Mouse (Mus musculus): ENCODE measurements around the gene Wdr90. TPM values are rescaled to one million over a fixed set of nuclear protein-coding genes. Genes with fewer than 3 reads are reported as not detected.
A peak's percentile ranks its signal among the peaks of the same experiment; 100 is the strongest.

The Wdr90 gene
- polyA plus RNA-seq, 1 experiment from 2014 or later: 21.3 TPM

DNA sequence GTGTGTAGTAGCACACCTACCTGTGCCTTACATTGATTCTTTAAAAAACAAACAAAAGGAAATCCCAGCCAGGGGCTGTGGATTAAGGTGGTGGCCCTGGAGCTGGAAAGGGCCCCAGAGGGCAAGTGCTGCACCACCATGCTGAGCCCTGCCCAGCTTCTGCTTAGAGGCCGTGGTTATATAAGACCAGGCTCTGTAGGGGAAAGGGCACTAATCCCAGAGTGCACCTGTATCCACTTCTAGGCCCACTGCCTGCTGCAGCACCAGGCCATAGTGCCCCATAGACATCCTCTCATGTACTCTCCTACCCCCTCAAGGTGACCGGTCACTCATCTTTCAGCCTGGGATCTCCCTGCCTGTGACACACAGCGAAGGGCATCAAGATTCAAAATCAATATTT is 4.9 kb upstream of the Wdr90 start:
- no peaks in the 10 kb centered on the region for H3K9me3 ChIP-seq
- no peak overlapping the region for H3K9ac ChIP-seq
- H3K27ac ChIP-seq: no peak overlapping the region
- H3K27me3 ChIP-seq: no peaks in the 10 kb centered on the region
- peaks cover 17% of the 10 kb centered on the region for H3K4me1 ChIP-seq
- 94% methylated on average over 3 of the region's 3 CpGs for WGBS
- no peaks in the 10 kb centered on the region for H3K36me3 ChIP-seq
- no peak overlapping the region for H3K4me2 ChIP-seq
- ATAC-seq (ENCODE audit: insufficient number of reproducible peaks, low FRiP score, low TSS enrichment, low read depth): no peak
- H3K4me3 ChIP-seq: no peak overlapping the region

DNA sequence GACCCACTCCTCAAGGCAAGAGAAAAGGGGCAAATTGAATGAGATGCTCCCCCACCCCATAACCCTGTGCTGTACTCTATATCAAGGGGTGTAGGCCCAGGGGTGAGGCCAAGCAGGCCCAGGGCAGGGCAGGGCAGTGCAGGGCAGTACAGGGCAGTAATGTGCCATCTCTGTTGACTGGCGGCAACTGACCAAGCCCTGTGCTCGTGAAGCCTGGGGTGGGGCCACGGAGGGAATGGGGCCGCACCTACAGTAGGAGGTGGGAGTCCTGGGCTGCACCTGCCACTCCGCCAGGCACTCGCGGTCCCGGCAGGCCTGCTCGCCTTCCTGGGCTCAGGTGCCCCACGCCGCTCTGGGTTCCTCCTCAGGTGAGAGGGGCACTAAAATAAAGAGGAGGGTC is 4.0 kb upstream of the Wdr90 start:
- WGBS: 85% methylated on average over 11 of the region's 11 CpGs
- ATAC-seq (ENCODE audit: insufficient number of reproducible peaks, low FRiP score, low TSS enrichment, low read depth): no peak
- Histone ChIP-seq H3K36me3 (no peaks in the 10 kb centered on the region), H3K4me3 (no peak overlapping the region), H3K27ac (no peak overlapping the region), H3K27me3 (no peaks in the 10 kb centered on the region), H3K9ac (no peak overlapping the region), H3K4me2 (no peak overlapping the region), H3K4me1 (peaks cover 26% of the 10 kb centered on the region), H3K9me3 (no peaks in the 10 kb centered on the region)

GRCm38 (mm10) chr17:25864311-25864710 is 3.0 kb upstream of the Wdr90 start:
- no peak overlapping the region for H3K4me2 ChIP-seq
- H3K4me1 ChIP-seq: peaks cover 28% of the 10 kb centered on the region
- no peak overlapping the region for H3K9ac ChIP-seq
- no peak for ATAC-seq (ENCODE audit: insufficient number of reproducible peaks, low FRiP score, low TSS enrichment, low read depth)
- no peaks in the 10 kb centered on the region for H3K27me3 ChIP-seq
- no peak overlapping the region for H3K4me3 ChIP-seq
- H3K9me3 ChIP-seq: no peaks in the 10 kb centered on the region
- no peak overlapping the region for H3K27ac ChIP-seq
- 90% methylated on average over 14 of the region's 14 CpGs for WGBS
- H3K36me3 ChIP-seq: no peaks in the 10 kb centered on the region

- 86% methylated on average over 6 of the region's 6 CpGs for WGBS
Measured at GRCm38 (mm10) chr17:25863681-25864080, 2.4 kb upstream of the Wdr90 start.

DNA sequence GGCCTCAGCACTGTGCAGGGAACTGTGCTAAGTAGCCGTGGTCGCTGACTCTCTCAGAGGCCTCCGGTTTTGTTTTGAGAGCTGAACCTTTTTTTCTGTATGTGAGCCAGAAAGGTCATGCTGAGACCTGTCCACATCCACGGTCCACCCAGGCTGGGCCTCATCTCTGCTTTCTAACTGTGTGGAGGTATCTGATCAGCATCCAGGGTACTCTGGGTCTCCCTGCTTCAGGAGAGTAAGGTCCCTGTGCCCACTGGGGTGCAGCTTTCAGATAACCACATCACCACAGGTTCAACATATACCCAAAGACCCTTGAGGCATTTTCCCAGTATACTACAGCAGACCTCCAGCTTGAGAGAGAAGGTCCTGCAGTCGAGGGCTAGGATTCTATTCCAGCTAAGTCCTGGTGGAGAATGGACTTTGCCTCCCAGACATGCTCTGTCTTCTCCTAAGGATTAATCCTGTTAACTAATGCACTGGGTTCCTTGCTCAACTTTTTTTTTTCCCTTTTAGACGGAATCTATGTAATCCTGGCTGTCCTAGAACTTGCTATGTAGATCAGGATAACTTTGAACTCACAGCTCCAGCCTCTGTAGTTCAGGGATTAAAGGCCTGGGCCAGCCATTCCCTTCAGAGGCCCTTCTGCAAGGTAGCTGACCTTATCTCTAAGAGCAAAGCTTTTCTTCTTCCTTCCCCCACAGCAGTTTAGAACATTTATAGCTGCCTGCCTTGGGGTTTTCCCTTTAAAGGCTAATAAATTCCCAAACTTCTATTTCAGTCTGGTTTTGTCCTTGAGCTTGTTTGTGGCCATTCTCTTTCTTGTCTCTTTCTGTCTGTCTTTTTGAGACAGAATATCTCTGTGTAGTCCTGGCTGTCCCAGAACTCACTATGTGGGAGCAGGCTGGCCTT is 657 bp upstream of the Wdr90 start:
- no peaks in the 10 kb centered on the region for H3K27me3 ChIP-seq
- ATAC-seq (ENCODE audit: insufficient number of reproducible peaks, low FRiP score, low TSS enrichment, low read depth): no peak
- H3K4me3 ChIP-seq: peak overlapping the region; percentile 64
- H3K27ac ChIP-seq: peak overlapping the region; percentile 87
- WGBS: 10% methylated on average over 6 of the region's 6 CpGs
- no peaks in the 10 kb centered on the region for H3K9me3 ChIP-seq
- no peaks in the 10 kb centered on the region for H3K36me3 ChIP-seq
- H3K4me1 ChIP-seq: peaks cover 11% of the 10 kb centered on the region
- H3K9ac ChIP-seq: peak overlapping the region; percentile 71
- peak overlapping the region; percentile 81 for H3K4me2 ChIP-seq

More at GRCm38 (mm10) chr17:25863681-25864080, 2.4 kb upstream of the Wdr90 start:
- no peaks in the 10 kb centered on the region for H3K36me3 ChIP-seq
- H3K4me1 ChIP-seq: peaks cover 23% of the 10 kb centered on the region
- H3K4me3 ChIP-seq: no peak overlapping the region
- no peaks in the 10 kb centered on the region for H3K27me3 ChIP-seq
- no peak overlapping the region for H3K4me2 ChIP-seq
- no peak overlapping the region for H3K9ac ChIP-seq
- ATAC-seq (ENCODE audit: insufficient number of reproducible peaks, low FRiP score, low TSS enrichment, low read depth): no peak
- H3K9me3 ChIP-seq: no peaks in the 10 kb centered on the region
- no peak overlapping the region for H3K27ac ChIP-seq

DNA sequence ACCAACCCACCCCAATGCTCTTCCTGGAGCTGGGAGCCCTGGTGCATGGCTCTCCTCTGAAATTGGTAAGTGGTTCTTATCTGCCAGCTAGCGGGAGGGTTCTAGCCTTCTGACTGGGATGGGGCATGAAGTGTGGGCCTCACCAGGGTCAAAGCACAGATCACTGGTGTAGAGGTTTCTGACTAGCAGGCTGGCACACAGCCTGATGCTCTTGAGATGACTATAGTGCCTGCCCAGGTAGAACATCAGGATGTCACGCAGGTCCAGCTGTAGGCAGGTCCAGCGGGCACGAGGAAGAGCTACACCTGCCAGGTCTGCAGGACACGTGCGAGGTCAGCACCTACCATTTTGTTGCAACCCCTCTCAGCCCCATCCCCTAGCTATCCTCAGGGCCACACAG is 1.1 kb downstream of the Wdr90 start:
- no peak overlapping the region for H3K27ac ChIP-seq
- H3K4me3 ChIP-seq: peak overlapping the region; percentile 64; the same call in 1 of the 2 replicates
- peaks cover 11% of the 10 kb centered on the region for H3K4me1 ChIP-seq
- WGBS: 86% methylated on average over 6 of the region's 6 CpGs
- H3K9ac ChIP-seq: no peak overlapping the region
- no peaks in the 10 kb centered on the region for H3K27me3 ChIP-seq
- peaks cover 3% of the 10 kb centered on the region; the same call in 1 of the 2 replicates for H3K36me3 ChIP-seq
- H3K4me2 ChIP-seq: peak overlapping the region; percentile 81
- H3K9me3 ChIP-seq: no peaks in the 10 kb centered on the region
- no peak for ATAC-seq (ENCODE audit: insufficient number of reproducible peaks, low FRiP score, low TSS enrichment, low read depth)

GRCm38 (mm10) chr17:25844396-25844901 is 16.9 kb downstream of the Wdr90 start, which contains the start of gene Rhot2:
Gene Rhot2, minus strand, starts transcription at chr17:25844851.
- Histone ChIP-seq H3K27me3 (no peaks in the 10 kb centered on the region), H3K9ac (peak within 1 kb of the TSS; percentile 68), H3K27ac (peak within 1 kb of the TSS; percentile 89), H3K4me1 (peaks cover 18% of the 10 kb centered on the region), H3K36me3 (peaks cover 64% of the 10 kb centered on the region), H3K4me3 (peak within 1 kb of the TSS; percentile 77), H3K4me2 (peak within 1 kb of the TSS; percentile 62), H3K9me3 (no peaks in the 10 kb centered on the region)
- under 1% methylated on average over 21 of the region's 21 CpGs for WGBS
- ATAC-seq (ENCODE audit: insufficient number of reproducible peaks, low FRiP score, low TSS enrichment, low read depth): peak; percentile 89

DNA sequence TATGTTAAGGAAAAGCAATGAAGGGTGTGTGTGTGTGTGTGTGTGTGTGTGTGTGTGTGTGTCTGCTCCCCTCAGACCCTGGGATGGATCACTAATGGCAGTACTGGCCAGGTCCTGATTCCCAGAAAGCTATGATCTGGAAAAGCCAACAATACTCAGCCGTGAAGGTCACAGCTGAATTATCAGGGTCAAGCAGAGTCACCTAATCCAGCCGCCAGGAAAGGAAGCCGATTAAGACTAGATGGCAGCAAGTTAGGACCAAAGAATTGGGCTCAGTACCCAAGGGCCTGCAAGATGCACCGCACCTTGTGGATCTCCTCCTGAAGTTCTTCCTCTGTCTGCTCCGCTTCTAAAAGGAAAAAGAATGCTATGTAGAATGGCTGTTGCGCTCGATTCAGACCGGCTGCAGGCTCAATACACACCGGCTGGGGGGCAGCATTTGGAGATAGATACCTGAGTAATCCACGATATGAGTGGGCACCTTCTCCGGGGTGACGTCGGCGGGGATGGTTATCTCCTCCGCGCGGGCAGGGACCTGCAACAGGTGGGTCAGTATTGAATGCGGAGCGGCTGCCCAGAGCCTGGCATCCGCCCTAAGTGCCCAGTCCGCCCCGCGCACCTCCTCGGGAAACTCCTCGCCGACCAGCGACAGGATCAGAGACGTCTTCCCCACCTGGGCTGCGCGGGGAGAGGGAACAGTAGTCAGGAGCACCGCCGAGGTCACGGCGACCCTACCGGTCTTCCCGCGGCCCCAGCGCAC is 17.5 kb downstream of the Wdr90 start:
- Histone ChIP-seq H3K9ac (peak overlapping the region; percentile 68), H3K36me3 (peaks cover 66% of the 10 kb centered on the region), H3K4me3 (peak overlapping the region; percentile 77), H3K27me3 (no peaks in the 10 kb centered on the region), H3K4me2 (peak overlapping the region; percentile 62), H3K27ac (peak overlapping the region; percentile 89), H3K9me3 (no peaks in the 10 kb centered on the region), H3K4me1 (peaks cover 18% of the 10 kb centered on the region)
- WGBS: 3% methylated on average over 35 of the region's 38 CpGs
- ATAC-seq (ENCODE audit: insufficient number of reproducible peaks, low FRiP score, low TSS enrichment, low read depth): 0 out of 2 replicates have a peak, but pooled peaks have one; percentile 1

DNA sequence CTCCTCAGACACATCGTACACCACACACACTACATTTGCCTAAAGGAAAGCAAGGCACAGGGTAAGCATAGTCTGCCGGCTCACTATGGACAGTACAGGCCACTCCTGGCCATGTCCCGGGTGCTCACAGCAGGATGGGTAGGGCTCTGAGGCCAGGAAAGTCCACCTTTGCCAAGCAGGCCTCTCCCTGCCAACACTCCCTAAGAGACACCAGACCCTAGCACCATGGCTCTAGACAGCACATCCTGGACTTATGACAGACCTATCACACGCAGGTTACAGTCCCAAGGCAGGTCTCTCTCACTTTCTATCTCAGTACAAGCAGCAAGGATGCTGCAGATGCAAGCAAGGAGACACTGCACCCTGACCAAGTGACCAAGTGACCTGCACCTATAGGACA is 18.2 kb downstream of the Wdr90 start:
- WGBS: 92% methylated on average over 4 of the region's 4 CpGs
- Histone ChIP-seq H3K9me3 (no peaks in the 10 kb centered on the region), H3K27me3 (no peaks in the 10 kb centered on the region), H3K4me1 (peaks cover 18% of the 10 kb centered on the region), H3K4me2 (peak overlapping the region; percentile 62), H3K36me3 (peaks cover 67% of the 10 kb centered on the region), H3K4me3 (peak overlapping the region; percentile 77), H3K27ac (no peak overlapping the region), H3K9ac (0 out of 2 replicates have a peak overlapping the region, but pooled peaks have one; percentile 68)
- ATAC-seq (ENCODE audit: insufficient number of reproducible peaks, low FRiP score, low TSS enrichment, low read depth): no peak

- no peaks in the 10 kb centered on the region for H3K27me3 ChIP-seq
- ATAC-seq (ENCODE audit: insufficient number of reproducible peaks, low FRiP score, low TSS enrichment, low read depth): no peak
- WGBS: 72% methylated on average over 3 of the region's 3 CpGs
- no peak overlapping the region for H3K27ac ChIP-seq
- no peaks in the 10 kb centered on the region for H3K9me3 ChIP-seq
- no peak overlapping the region for H3K4me3 ChIP-seq
- H3K36me3 ChIP-seq: peaks cover 65% of the 10 kb centered on the region
- no peak overlapping the region for H3K4me2 ChIP-seq
- H3K4me1 ChIP-seq: peaks cover 21% of the 10 kb centered on the region
- no peak overlapping the region for H3K9ac ChIP-seq
Measured at GRCm38 (mm10) chr17:25842509-25842908, 18.8 kb downstream of the Wdr90 start.

- no peak for ATAC-seq (ENCODE audit: insufficient number of reproducible peaks, low FRiP score, low TSS enrichment, low read depth)
- Histone ChIP-seq H3K4me2 (no peak within 1 kb of the TSS), H3K36me3 (peaks cover 56% of the 10 kb centered on the region), H3K4me1 (peaks cover 33% of the 10 kb centered on the region), H3K27me3 (no peaks in the 10 kb centered on the region), H3K4me3 (no peak within 1 kb of the TSS), H3K9me3 (no peaks in the 10 kb centered on the region), H3K9ac (no peak within 1 kb of the TSS), H3K27ac (no peak within 1 kb of the TSS)
- WGBS: 94% methylated on average over 22 of the region's 22 CpGs
Measured at GRCm38 (mm10) chr17:25841117-25841880, 20.0 kb downstream of the Wdr90 start, which contains the start of gene Gm20683. Gene Gm20683, minus strand, starts transcription at chr17:25841763.
